8 mouse cellular contexts compared by ENCODE assay signal in genomic region chr9:117356764-117357442, GRCm38 (mm10).
DNase-seq lines count a peak whose midpoint lies in the region; ATAC-seq and TF ChIP-seq lines count a peak whose summit lies in the region.

No protein-coding gene starts in this region.

- no peak overlapping the region for H3K27ac ChIP-seq in thymus, adult 2 months (ENCODE audit: control insufficient read depth, insufficient read depth, low read length)
- H3K27ac ChIP-seq in forebrain, embryonic 13.5 days: no peak overlapping the region
- peak overlapping the region; percentile 81 for H3K27ac ChIP-seq in heart, embryonic 16.5 days (ENCODE audit: low read length)
- H3K27ac ChIP-seq in liver, embryonic 11.5 days (ENCODE audit: low read depth, low read length): no peak overlapping the region
- H3K27ac ChIP-seq in neural tube, embryonic 12.5 days: no peak overlapping the region

- no peaks in the 10 kb centered on the region for H3K9me3 ChIP-seq in forebrain, embryonic 13.5 days (replicated peaks)
- H3K9me3 ChIP-seq in heart, embryonic 16.5 days (replicated peaks; ENCODE audit: control insufficient read depth, low read length): no peaks in the 10 kb centered on the region
- no peaks in the 10 kb centered on the region for H3K9me3 ChIP-seq in liver, embryonic 11.5 days (ENCODE audit: control insufficient read depth, low read length)
- H3K9me3 ChIP-seq in neural tube, embryonic 12.5 days: no peaks in the 10 kb centered on the region

- WGBS in thymus, adult 2 months: 23% methylated on average over 9 of the region's 9 CpGs
- 5% methylated on average over 9 of the region's 9 CpGs for WGBS in forebrain, embryonic 13.5 days
- 13% methylated on average over 9 of the region's 9 CpGs for WGBS in heart, embryonic 16.5 days
- 36% methylated on average over 9 of the region's 9 CpGs for WGBS in liver, embryonic 11.5 days
- 11% methylated on average over 9 of the region's 9 CpGs for WGBS in neural tube, embryonic 12.5 days

- peak overlapping the region; percentile 12; the same call in 1 of the 2 replicates for H3K4me2 ChIP-seq in forebrain, embryonic 13.5 days
- peak overlapping the region; percentile 42 for H3K4me2 ChIP-seq in heart, embryonic 16.5 days (ENCODE audit: low read depth, low read length)
- no peak overlapping the region for H3K4me2 ChIP-seq in liver, embryonic 11.5 days
- H3K4me2 ChIP-seq in neural tube, embryonic 12.5 days (replicated peaks): peak overlapping the region; percentile 19; the same call in 1 of the 2 replicates

- no peak overlapping the region for H3K4me3 ChIP-seq in thymus, adult 2 months (ENCODE audit: control insufficient read depth, insufficient read depth, low read length)
- H3K4me3 ChIP-seq in forebrain, embryonic 13.5 days: no peak overlapping the region
- H3K4me3 ChIP-seq in heart, embryonic 16.5 days (ENCODE audit: low read length): peak overlapping the region; percentile 14; the same call in 1 of the 2 replicates
- no peak overlapping the region for H3K4me3 ChIP-seq in liver, embryonic 11.5 days (ENCODE audit: low read depth, low read length)
- no peak overlapping the region for H3K4me3 ChIP-seq in neural tube, embryonic 12.5 days

- TF ChIP-seq POLR2A in thymus, adult 2 months (IDR thresholded peaks at IDR 0.05; ENCODE audit: control insufficient read depth, extremely low read depth, insufficient read depth, low read length, poor library complexity): no peak

- no peaks in the 10 kb centered on the region for H3K36me3 ChIP-seq in thymus, adult 2 months (ENCODE audit: control insufficient read depth, insufficient read depth, low read length)
- no peaks in the 10 kb centered on the region for H3K36me3 ChIP-seq in forebrain, embryonic 13.5 days (ENCODE audit: poor library complexity, severe bottlenecking)
- no peaks in the 10 kb centered on the region for H3K36me3 ChIP-seq in heart, embryonic 16.5 days (ENCODE audit: control insufficient read depth, insufficient read depth)
- H3K36me3 ChIP-seq in liver, embryonic 11.5 days (ENCODE audit: control insufficient read depth, insufficient read depth, low read length): no peaks in the 10 kb centered on the region
- no peaks in the 10 kb centered on the region for H3K36me3 ChIP-seq in neural tube, embryonic 12.5 days

- no peak for TF ChIP-seq CTCF in thymus, adult 2 months (IDR thresholded peaks at IDR 0.05; ENCODE audit: borderline replicate concordance, control insufficient read depth, extremely low read depth, insufficient read depth, low read length, poor library complexity)

- no peaks in the 10 kb centered on the region for H3K27me3 ChIP-seq in thymus, adult 2 months (ENCODE audit: control insufficient read depth, insufficient read depth, low read length)
- peaks cover 45% of the 10 kb centered on the region for H3K27me3 ChIP-seq in forebrain, embryonic 13.5 days
- H3K27me3 ChIP-seq in heart, embryonic 16.5 days (ENCODE audit: control insufficient read depth, insufficient read depth, low read length): no peaks in the 10 kb centered on the region
- no peaks in the 10 kb centered on the region for H3K27me3 ChIP-seq in liver, embryonic 11.5 days (replicated peaks; ENCODE audit: control insufficient read depth, insufficient read depth, low read length)
- H3K27me3 ChIP-seq in neural tube, embryonic 12.5 days (replicated peaks): 0 out of 2 replicates have a peak, but pooled peaks cover 3% of the 10 kb centered on the region

- peak; percentile 89 for ATAC-seq in forebrain, embryonic 13.5 days
- peak; percentile 96 for ATAC-seq in heart, embryonic 16.5 days (replicated peaks; ENCODE audit: extremely low read depth, insufficient read depth, low FRiP score)
- peak; percentile 60; the same call in 1 of the 2 replicates for ATAC-seq in liver, embryonic 11.5 days (replicated peaks; ENCODE audit: low FRiP score)
- peak; percentile 55 for ATAC-seq in neural tube, embryonic 12.5 days (ENCODE audit: low FRiP score, low read depth)
- no peak for ATAC-seq in inflammation-experienced regulatory T-cells, adult 6 months

- H3K4me1 ChIP-seq in thymus, adult 2 months (replicated peaks; ENCODE audit: control insufficient read depth, insufficient read depth, low read length): no peaks in the 10 kb centered on the region
- H3K4me1 ChIP-seq in forebrain, embryonic 13.5 days: peaks cover 17% of the 10 kb centered on the region
- H3K4me1 ChIP-seq in heart, embryonic 16.5 days (ENCODE audit: control insufficient read depth, insufficient read depth, low read length): peaks cover 8% of the 10 kb centered on the region
- H3K4me1 ChIP-seq in liver, embryonic 11.5 days (replicated peaks; ENCODE audit: control insufficient read depth, insufficient read depth, low read length): no peaks in the 10 kb centered on the region
- peaks cover 11% of the 10 kb centered on the region; the same call in 1 of the 2 replicates for H3K4me1 ChIP-seq in neural tube, embryonic 12.5 days

- no peak overlapping the region for H3K9ac ChIP-seq in forebrain, embryonic 13.5 days
- H3K9ac ChIP-seq in heart, embryonic 16.5 days (ENCODE audit: low read length): peak overlapping the region; percentile 49; the same call in 1 of the 2 replicates
- H3K9ac ChIP-seq in liver, embryonic 11.5 days (ENCODE audit: low read depth, low read length): 0 out of 2 replicates have a peak overlapping the region, but pooled peaks have one; percentile 9
- no peak overlapping the region for H3K9ac ChIP-seq in neural tube, embryonic 12.5 days

- peak; percentile 3 to 7 for DNase-seq in thymus, adult 18-20 months
- DNase-seq in thymus, adult 2 months: no peak
- peak; percentile 87 for DNase-seq in kidney, postnatal 14 days
- no peak for DNase-seq in liver, embryonic 11.5 days (ENCODE audit: low spot score)

Comparison
In these comparisons a context has a peak if more than half of its experiments do, and no peak if none do; other contexts are left out.
1. DNase-seq: peak in thymus, adult 18-20 months (2 of 2) and kidney, postnatal 14 days (single experiment); none in thymus, adult 2 months (single experiment) and liver, embryonic 11.5 days (single experiment).
2. H3K9ac ChIP-seq: peak in heart, embryonic 16.5 days (single experiment) and liver, embryonic 11.5 days (single experiment); none in forebrain, embryonic 13.5 days (single experiment) and neural tube, embryonic 12.5 days (single experiment).